Mouse (Mus musculus) embryonic facial prominence, embryonic 12.5 days (tissue): ENCODE data around the gene Cnn2. TPM values are rescaled to one million over a fixed set of nuclear protein-coding genes. Genes with fewer than 3 reads are reported as not detected.
"Not testable (repeated sequence)": the region's sequence is repeated elsewhere in the genome, so short reads cannot be mapped to it uniquely, and the experiment has no call there.

Experiments used
- ATAC-seq: fragments of 200-750 bp; cut with Nextera tagmentation; 2 replicates; pipeline ENCODE4 v1.8.0; 2017; ENCODE audit not compliant: insufficient number of reproducible peaks, insufficient read depth, low FRiP score, low TSS enrichment
- H3K27ac ChIP-seq: fragments of 300-500 bp; sonication (generic); 2 replicates; pipeline ENCODE4 v1.5.1; 2016; ENCODE audit warnings: mild to moderate bottlenecking
- H3K27me3 ChIP-seq: fragments of 300-500 bp; sonication (generic); 2 replicates; pipeline ENCODE4 v1.6.1; 2016; ENCODE audit warnings: mild to moderate bottlenecking, moderate library complexity
- H3K36me3 ChIP-seq: fragments of 300-500 bp; sonication (generic); 2 replicates; pipeline ENCODE4 v1.6.1; 2016; ENCODE audit warnings: mild to moderate bottlenecking
- H3K4me1 ChIP-seq: fragments of 300-500 bp; sonication (generic); 2 replicates; pipeline ENCODE4 v1.6.1; 2016
- H3K4me2 ChIP-seq: fragments of 300-500 bp; sonication (generic); replicated peaks from 2 replicates; pipeline ENCODE4 v1.6.1; 2016; ENCODE audit warnings: mild to moderate bottlenecking, moderate library complexity
- H3K4me3 ChIP-seq: fragments of 300-500 bp; sonication (generic); 2 replicates; pipeline ENCODE4 v1.5.1; 2016; ENCODE audit warnings: mild to moderate bottlenecking
- H3K9ac ChIP-seq: fragments of 300-500 bp; sonication (generic); 2 replicates; pipeline ENCODE4 v1.6.1; 2016; ENCODE audit warnings: mild to moderate bottlenecking, moderate library complexity
- H3K9me3 ChIP-seq: fragments of 300-500 bp; sonication (generic); 2 replicates; pipeline ENCODE4 v1.6.1; 2016; ENCODE audit warnings: mild to moderate bottlenecking, moderate library complexity
- WGBS: fragments of 180-500 bp; shearing (Covaris S2); methylation state at CpG from one replicate; pipeline ENCODE4 v1.1.7; 2016; 5-methylcytosine and 5-hydroxymethylcytosine counted together
- polyA plus RNA-seq: library from polyadenylated mRNA; unstranded; fragments of >200 nt; fragmentation: Nextera tagmentation; extraction: Ambion mirVana; gene quantifications from 2 replicates; pipeline ENCODE4 v1.2.1, GENCODE M21; 2016

Gene Cnn2
- polyA plus RNA-seq, 1 experiment from 2014 or later = 313 TPM

DNA sequence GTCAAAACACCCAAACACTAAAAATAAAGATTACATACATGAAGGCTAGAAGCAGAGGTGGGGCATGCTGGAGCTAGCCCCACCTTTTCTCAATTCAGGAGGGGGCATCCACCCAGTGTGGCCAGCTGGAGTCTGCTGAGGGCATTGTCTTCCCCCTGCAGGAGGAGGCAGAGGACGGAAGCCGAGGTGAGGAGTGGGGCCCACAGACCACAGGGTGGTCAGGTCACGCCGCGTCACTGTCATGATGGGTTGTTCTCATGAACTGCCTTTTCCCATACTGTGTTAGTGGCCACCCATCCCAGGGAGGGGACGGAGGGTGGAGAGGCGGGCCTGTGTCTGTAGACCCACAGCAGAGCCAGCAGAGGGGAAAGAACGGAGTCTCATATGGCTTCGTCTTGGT is 41.8 kb downstream of the Cnn2 start:
- Histone ChIP-seq H3K9ac (no peak overlapping the region), H3K36me3 (peaks cover 10% of the 10 kb centered on the region), H3K9me3 (no peaks in the 10 kb centered on the region), H3K4me1 (no peaks in the 10 kb centered on the region), H3K27me3 (no peaks in the 10 kb centered on the region), H3K4me2 (no peak overlapping the region), H3K4me3 (no peak overlapping the region), H3K27ac (no peak overlapping the region)
- ATAC-seq = no peak
- 88% methylated on average over 9 of the region's 9 CpGs for WGBS

DNA sequence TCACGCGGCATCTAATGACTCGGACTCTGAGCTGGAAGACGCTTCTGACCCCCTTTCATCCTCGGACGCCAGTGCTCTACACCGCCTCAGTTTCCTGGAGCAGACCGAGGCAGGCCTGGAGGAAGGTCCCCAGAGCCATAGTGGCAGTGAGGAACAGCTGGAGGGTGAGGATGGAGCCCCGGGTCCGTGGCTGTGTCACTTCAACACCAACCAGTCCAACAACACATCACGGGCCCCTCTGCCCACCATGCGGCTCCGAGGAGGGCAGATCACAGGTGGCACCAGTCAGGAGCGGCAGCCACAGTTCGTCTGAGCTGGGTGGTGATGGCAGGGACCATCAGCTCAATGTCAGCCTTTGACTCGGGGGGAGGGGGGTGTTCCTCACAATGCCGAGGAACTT is 42.4 kb downstream of the Cnn2 start:
- H3K4me2 ChIP-seq = no peak overlapping the region
- H3K4me3 ChIP-seq = no peak overlapping the region
- H3K27me3 ChIP-seq = no peaks in the 10 kb centered on the region
- no peak overlapping the region for H3K27ac ChIP-seq
- no peak for ATAC-seq
- 85% methylated on average over 17 of the region's 17 CpGs for WGBS
- H3K9me3 ChIP-seq = no peaks in the 10 kb centered on the region
- H3K36me3 ChIP-seq = peaks cover 15% of the 10 kb centered on the region
- no peaks in the 10 kb centered on the region for H3K4me1 ChIP-seq
- H3K9ac ChIP-seq = no peak overlapping the region

GRCm38 (mm10) chr10:80032799-80033480 is 44.6 kb downstream of the Cnn2 start:
- H3K36me3 ChIP-seq = peaks cover 37% of the 10 kb centered on the region

GRCm38 (mm10) chr10:80033511-80034391 is 45.4 kb downstream of the Cnn2 start:
- Histone ChIP-seq H3K4me2 (no peak overlapping the region), H3K36me3 (peaks cover 42% of the 10 kb centered on the region), H3K4me1 (peaks cover 10% of the 10 kb centered on the region), H3K4me3 (no peak overlapping the region), H3K27ac (no peak overlapping the region), H3K9ac (no peak overlapping the region), H3K9me3 (no peaks in the 10 kb centered on the region), H3K27me3 (no peaks in the 10 kb centered on the region)
- no peak for ATAC-seq
- WGBS = 43% methylated on average over 9 of the region's 9 CpGs

More at GRCm38 (mm10) chr10:80032799-80033480, 44.6 kb downstream of the Cnn2 start:
- Histone ChIP-seq H3K4me3 (no peak overlapping the region), H3K4me1 (peaks cover 2% of the 10 kb centered on the region), H3K9me3 (no peaks in the 10 kb centered on the region), H3K27ac (peak overlapping the region; percentile 14; the same call in 1 of the 2 replicates), H3K27me3 (no peaks in the 10 kb centered on the region), H3K4me2 (no peak overlapping the region), H3K9ac (no peak overlapping the region)
- WGBS = 65% methylated on average over 5 of the region's 5 CpGs
- no peak for ATAC-seq

DNA sequence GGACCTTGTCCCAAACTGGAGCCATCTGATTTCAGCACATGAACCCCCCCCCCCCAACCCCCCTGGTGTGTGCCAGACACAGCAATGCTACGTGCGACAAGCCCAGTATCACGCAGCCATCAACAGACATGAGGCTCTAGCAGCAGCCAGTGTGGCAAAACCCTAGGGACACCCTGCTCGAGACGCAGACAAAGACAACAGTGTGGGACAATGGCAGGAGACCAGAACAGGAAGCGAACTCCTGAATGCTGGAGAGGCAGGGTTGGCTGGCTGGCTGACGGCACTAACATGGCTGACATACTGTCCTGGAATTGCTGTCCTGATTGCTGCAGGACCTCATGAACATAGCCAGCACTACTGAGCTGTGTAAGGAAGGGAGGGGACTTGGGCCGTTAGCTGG is 46.8 kb downstream of the Cnn2 start:
- Histone ChIP-seq H3K9ac (no peak overlapping the region), H3K27ac (peak overlapping the region; percentile 36; the same call in 1 of the 2 replicates), H3K9me3 (no peaks in the 10 kb centered on the region), H3K27me3 (no peaks in the 10 kb centered on the region), H3K4me2 (no peak overlapping the region), H3K36me3 (peaks cover 42% of the 10 kb centered on the region), H3K4me1 (peaks cover 10% of the 10 kb centered on the region), H3K4me3 (no peak overlapping the region)
- 81% methylated on average over 8 of the region's 8 CpGs for WGBS
- no peak for ATAC-seq

DNA sequence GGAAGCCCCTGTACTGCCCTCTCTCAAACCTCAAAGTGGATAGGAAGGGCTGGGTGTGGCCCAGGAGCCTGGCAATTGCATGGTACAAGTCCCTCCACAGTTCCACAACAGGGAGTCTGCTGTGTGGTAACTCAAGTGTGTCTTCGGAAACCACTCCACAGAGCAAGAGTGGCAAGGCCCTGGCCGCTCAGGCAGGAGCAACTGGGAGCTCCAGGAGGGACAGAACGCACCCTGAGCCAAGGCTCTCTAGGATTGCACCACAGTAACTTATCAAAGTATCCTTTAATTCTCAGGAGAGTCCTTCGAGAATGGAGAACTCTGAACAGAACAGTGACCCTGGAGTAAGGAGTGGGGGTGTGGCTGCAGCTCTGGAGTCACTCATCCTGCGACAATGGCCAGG is 47.3 kb downstream of the Cnn2 start:
- 0 out of 2 replicates have a peak overlapping the region, but pooled peaks have one; percentile 7 for H3K9ac ChIP-seq
- H3K4me3 ChIP-seq = no peak overlapping the region
- H3K4me1 ChIP-seq = peaks cover 10% of the 10 kb centered on the region
- H3K9me3 ChIP-seq = no peaks in the 10 kb centered on the region
- H3K27me3 ChIP-seq = no peaks in the 10 kb centered on the region
- 94% methylated on average over 5 of the region's 5 CpGs for WGBS
- peaks cover 42% of the 10 kb centered on the region for H3K36me3 ChIP-seq
- no peak for ATAC-seq
- H3K4me2 ChIP-seq = no peak overlapping the region
- H3K27ac ChIP-seq = 0 out of 2 replicates have a peak overlapping the region, but pooled peaks have one; percentile 30

DNA sequence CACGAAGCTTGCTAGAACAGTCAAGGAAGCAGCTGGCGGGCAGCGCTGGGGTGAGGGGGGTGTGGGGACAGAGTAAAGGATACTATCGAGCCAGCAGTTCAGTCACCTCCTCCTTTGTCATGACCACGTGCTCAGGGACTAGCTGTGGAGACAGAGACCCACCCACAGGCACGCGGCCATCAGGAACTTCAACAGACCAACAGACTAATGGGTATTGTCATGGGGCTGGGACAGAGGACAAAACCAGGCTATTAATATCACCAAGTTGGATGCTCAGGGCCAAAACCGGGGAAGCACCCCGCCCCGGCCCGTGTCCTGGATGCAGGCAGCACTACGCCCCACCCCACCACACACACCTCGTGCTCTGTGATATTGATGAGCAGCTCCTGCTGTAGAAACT is 48.4 kb downstream of the Cnn2 start:
- ATAC-seq = no peak
- Histone ChIP-seq H3K27me3 (no peaks in the 10 kb centered on the region), H3K36me3 (peaks cover 42% of the 10 kb centered on the region), H3K4me1 (peaks cover 10% of the 10 kb centered on the region), H3K9me3 (no peaks in the 10 kb centered on the region), H3K4me2 (no peak overlapping the region), H3K27ac (no peak overlapping the region), H3K4me3 (no peak overlapping the region), H3K9ac (no peak overlapping the region)
- WGBS = 92% methylated on average over 13 of the region's 13 CpGs

DNA sequence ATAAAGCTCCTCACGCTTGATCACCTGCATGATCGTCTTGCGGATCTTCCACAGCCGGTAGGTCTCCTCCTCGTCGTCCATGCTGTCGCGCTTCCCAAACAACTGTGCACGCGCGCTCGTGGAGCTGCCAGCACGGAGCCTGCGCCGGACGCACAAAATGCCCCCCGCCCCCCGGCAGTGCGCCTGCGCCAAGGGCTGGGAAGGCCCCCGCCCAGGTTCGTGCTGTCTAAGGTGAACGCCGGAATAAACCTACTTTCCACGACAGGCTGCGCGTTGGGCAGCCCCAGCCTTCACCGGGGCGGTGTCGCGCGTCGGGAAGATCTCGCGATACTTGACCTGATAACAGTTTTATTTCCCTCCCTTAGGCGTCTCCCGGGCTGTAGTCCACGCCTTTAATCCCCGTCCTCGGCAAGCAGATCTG is 51.2 kb downstream of the Cnn2 start, which contains the start of gene Polr2e:
Gene Polr2e, minus strand, starts transcription at position 237 of the 421 bp plus-strand sequence.
- Histone ChIP-seq H3K9me3 (no peaks in the 10 kb centered on the region), H3K36me3 (peaks cover 38% of the 10 kb centered on the region), H3K4me1 (peaks cover 10% of the 10 kb centered on the region), H3K9ac (peak within 1 kb of the TSS; percentile 86), H3K4me3 (peak within 1 kb of the TSS; percentile 91), H3K27ac (peak within 1 kb of the TSS; percentile 46; the same call in 1 of the 2 replicates), H3K27me3 (no peaks in the 10 kb centered on the region), H3K4me2 (peak within 1 kb of the TSS; percentile 82)
- peak; percentile 93 for ATAC-seq
- under 1% methylated on average over 40 of the region's 40 CpGs for WGBS

DNA sequence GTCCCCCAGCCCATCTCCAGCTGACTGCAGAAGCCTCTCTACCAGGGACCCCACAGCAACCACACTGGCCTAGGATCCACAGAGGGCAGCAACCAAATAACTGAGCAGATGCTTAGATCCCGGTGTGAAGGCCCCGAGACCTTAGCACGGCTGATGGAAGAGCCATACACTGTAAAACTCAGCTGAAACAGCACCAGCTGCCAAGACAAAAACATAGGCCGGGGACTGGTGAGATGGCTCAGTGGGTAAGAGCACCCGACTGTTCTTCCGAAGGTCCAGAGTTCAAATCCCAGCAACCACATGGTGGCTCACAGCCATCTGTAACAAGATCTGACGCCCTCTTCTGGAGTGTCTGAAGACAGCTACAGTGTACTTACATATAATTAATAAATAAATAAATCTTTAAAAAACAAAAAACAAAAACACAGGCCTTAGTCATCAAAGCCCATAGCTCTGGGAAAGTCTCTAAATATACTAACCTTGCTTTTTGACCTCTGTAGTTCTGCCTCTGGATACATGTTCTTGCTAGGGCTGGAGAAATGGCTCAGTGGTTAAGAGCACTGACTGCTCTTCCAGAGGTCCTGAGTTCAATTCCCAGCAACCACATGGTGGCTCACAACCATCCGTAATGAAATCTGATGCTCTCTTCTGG is 53.2 kb downstream of the Cnn2 start:
- not testable (repeated sequence) for H3K9ac ChIP-seq, H3K9me3 ChIP-seq, H3K4me3 ChIP-seq, ATAC-seq, H3K27me3 ChIP-seq, H3K4me1 ChIP-seq, H3K27ac ChIP-seq, H3K4me2 ChIP-seq
- H3K36me3 ChIP-seq = peaks cover 18% of the 10 kb centered on the region
- WGBS = 85% methylated on average over 8 of the region's 8 CpGs

- H3K4me1 ChIP-seq = peaks cover 10% of the 10 kb centered on the region; the same call in 1 of the 2 replicates
- H3K36me3 ChIP-seq = no peaks in the 10 kb centered on the region
- no peak overlapping the region for H3K27ac ChIP-seq
- ATAC-seq = no peak
- WGBS = 44% methylated on average over 4 of the region's 4 CpGs
- H3K9me3 ChIP-seq = no peaks in the 10 kb centered on the region
- no peak overlapping the region for H3K4me2 ChIP-seq
- H3K4me3 ChIP-seq = no peak overlapping the region
- H3K27me3 ChIP-seq = no peaks in the 10 kb centered on the region
- no peak overlapping the region for H3K9ac ChIP-seq
Observed at GRCm38 (mm10) chr10:80044087-80044486, 55.7 kb downstream of the Cnn2 start.

GRCm38 (mm10) chr10:80045364-80045763 is 57.0 kb downstream of the Cnn2 start:
- not testable (repeated sequence) for H3K36me3 ChIP-seq, H3K9me3 ChIP-seq, H3K4me1 ChIP-seq, H3K9ac ChIP-seq, H3K4me3 ChIP-seq, H3K27me3 ChIP-seq, H3K27ac ChIP-seq, H3K4me2 ChIP-seq, ATAC-seq
- WGBS = 90% methylated on average over 3 of the region's 4 CpGs
